Mouse (Mus musculus) neural tube, embryonic 13.5 days (tissue): ENCODE results near the gene Vstm5. TPM values are rescaled to one million over a fixed set of nuclear protein-coding genes. Genes with fewer than 3 reads are reported as not detected.

ENCODE experiments used
- ATAC-seq: fragments of 200-750 bp; cut with Nextera tagmentation; 2 replicates; pipeline ENCODE4 v1.8.0; 2017; ENCODE audit warnings: low read depth, mild to moderate bottlenecking, moderate TSS enrichment, moderate library complexity
- H3K27ac ChIP-seq: fragments of 300-500 bp; sonication (generic); replicated peaks from 2 replicates; pipeline ENCODE4 v1.5.1; 2015; ENCODE audit warnings: moderate library complexity, mild to moderate bottlenecking, inconsistent platforms
- H3K27me3 ChIP-seq: fragments of 300-500 bp; sonication (generic); 2 replicates; pipeline ENCODE4 v1.6.1; 2015; ENCODE audit warnings: mild to moderate bottlenecking, inconsistent platforms
- H3K36me3 ChIP-seq: fragments of 300-500 bp; sonication (generic); 2 replicates; pipeline ENCODE4 v1.6.1; 2015; ENCODE audit warnings: mild to moderate bottlenecking, inconsistent platforms
- H3K4me1 ChIP-seq: fragments of 300-500 bp; sonication (generic); replicated peaks from 2 replicates; pipeline ENCODE4 v1.6.1; 2015; ENCODE audit warnings: inconsistent platforms
- H3K4me2 ChIP-seq: fragments of 300-500 bp; sonication (generic); 2 replicates; pipeline ENCODE4 v1.6.1; 2015; ENCODE audit warnings: inconsistent platforms, mild to moderate bottlenecking, moderate library complexity
- H3K4me3 ChIP-seq: fragments of 300-500 bp; sonication (generic); 2 replicates; pipeline ENCODE4 v1.5.1; 2015; ENCODE audit warnings: mild to moderate bottlenecking, inconsistent platforms
- H3K9ac ChIP-seq: fragments of 300-500 bp; sonication (generic); 2 replicates; pipeline ENCODE4 v1.6.1; 2015; ENCODE audit warnings: moderate library complexity, mild to moderate bottlenecking, inconsistent platforms
- H3K9me3 ChIP-seq: fragments of 300-500 bp; sonication (generic); 2 replicates; pipeline ENCODE4 v1.6.1; 2016; ENCODE audit warnings: inconsistent platforms
- WGBS: fragments of 180-500 bp; shearing (Covaris S2); methylation state at CpG from one replicate; pipeline ENCODE4 v1.1.7; 2015; 5-methylcytosine and 5-hydroxymethylcytosine counted together
- polyA plus RNA-seq: library from polyadenylated mRNA; unstranded; fragments of >200 nt; fragmentation: Nextera tagmentation; extraction: Ambion mirVana; gene quantifications from 2 replicates; pipeline ENCODE4 v1.2.1, GENCODE M21; 2015

The Vstm5 gene
- polyA plus RNA-seq, 1 experiment from 2014 or later = 19.7 TPM

GRCm38 (mm10) chr9:15238297-15238990 lies 401 bp upstream of the Vstm5 start:
- 0 out of 2 replicates have a peak, but pooled peaks cover 8% of the 10 kb centered on the region for H3K27me3 ChIP-seq
- peak; percentile 54 for ATAC-seq
- 75% methylated on average over 16 of the region's 16 CpGs for whole genome bisulfite sequencing
- peaks cover 23% of the 10 kb centered on the region for H3K4me1 ChIP-seq
- H3K36me3 ChIP-seq = no peaks in the 10 kb centered on the region
- H3K27ac ChIP-seq = peak overlapping the region; percentile 78; the same call in 1 of the 2 replicates
- H3K9ac ChIP-seq = peak overlapping the region; percentile 74
- H3K4me2 ChIP-seq = peak overlapping the region; percentile 71
- peak overlapping the region; percentile 49 for H3K4me3 ChIP-seq
- no peaks in the 10 kb centered on the region for H3K9me3 ChIP-seq

GRCm38 (mm10) chr9:15240006-15240405 lies 1.2 kb downstream of the Vstm5 start:
- ATAC-seq = no peak
- no peak overlapping the region for H3K9ac ChIP-seq
- no peaks in the 10 kb centered on the region for H3K9me3 ChIP-seq
- H3K27me3 ChIP-seq = 0 out of 2 replicates have a peak, but pooled peaks cover 8% of the 10 kb centered on the region
- H3K4me3 ChIP-seq = peak overlapping the region; percentile 49; the same call in 1 of the 2 replicates
- peaks cover 23% of the 10 kb centered on the region for H3K4me1 ChIP-seq
- H3K36me3 ChIP-seq = no peaks in the 10 kb centered on the region
- peak overlapping the region; percentile 71 for H3K4me2 ChIP-seq
- no peak overlapping the region for H3K27ac ChIP-seq
- WGBS = 91% methylated on average over 6 of the region's 6 CpGs

DNA sequence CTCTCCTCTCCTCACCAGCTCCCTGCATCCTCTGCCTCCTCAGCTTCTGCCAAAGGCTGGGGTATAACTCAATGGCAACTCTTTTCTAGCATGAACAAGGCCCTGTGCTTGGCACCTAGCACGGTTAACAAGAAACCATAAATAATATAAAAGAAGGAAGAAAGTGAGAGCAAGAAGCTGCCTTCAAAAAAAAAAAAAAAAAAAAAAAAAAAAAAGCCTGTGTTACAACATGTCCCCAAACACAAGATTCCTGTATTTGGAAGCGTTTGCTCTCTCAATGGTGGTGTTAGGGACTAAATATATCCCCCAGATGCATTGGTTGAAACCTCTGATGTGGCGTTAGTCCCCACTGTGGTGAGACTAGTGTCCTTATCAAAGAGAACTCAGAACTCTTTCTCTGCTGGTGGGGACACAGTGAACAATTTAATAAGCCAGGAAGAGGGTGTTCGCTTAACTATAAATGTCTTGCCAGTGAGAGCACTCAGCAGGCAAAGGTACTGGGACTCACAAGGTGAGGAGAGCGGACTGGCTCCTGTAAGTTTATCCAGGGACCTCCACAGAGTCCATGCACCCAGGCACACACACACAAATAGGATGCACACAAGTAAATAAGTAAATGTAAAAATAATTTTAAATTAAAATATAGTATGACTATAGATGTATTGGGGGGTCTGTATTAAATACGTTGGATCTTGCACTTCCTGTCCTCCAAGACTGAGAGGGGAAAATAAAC lies 2.2 kb downstream of the Vstm5 start:
- H3K27me3 ChIP-seq = 0 out of 2 replicates have a peak, but pooled peaks cover 8% of the 10 kb centered on the region
- 70% methylated on average over 6 of the region's 6 CpGs for WGBS
- no peaks in the 10 kb centered on the region for H3K9me3 ChIP-seq
- peaks cover 23% of the 10 kb centered on the region for H3K4me1 ChIP-seq
- no peak overlapping the region for H3K4me3 ChIP-seq
- H3K27ac ChIP-seq = no peak overlapping the region
- ATAC-seq = no peak
- no peaks in the 10 kb centered on the region for H3K36me3 ChIP-seq
- no peak overlapping the region for H3K9ac ChIP-seq
- H3K4me2 ChIP-seq = no peak overlapping the region

- Histone ChIP-seq H3K36me3 (no peaks in the 10 kb centered on the region), H3K9me3 (no peaks in the 10 kb centered on the region)
- WGBS = 53% methylated on average over 9 of the region's 9 CpGs
These were observed 2.7 kb downstream of the Vstm5 start for GRCm38 (mm10) chr9:15241596-15241939.

DNA sequence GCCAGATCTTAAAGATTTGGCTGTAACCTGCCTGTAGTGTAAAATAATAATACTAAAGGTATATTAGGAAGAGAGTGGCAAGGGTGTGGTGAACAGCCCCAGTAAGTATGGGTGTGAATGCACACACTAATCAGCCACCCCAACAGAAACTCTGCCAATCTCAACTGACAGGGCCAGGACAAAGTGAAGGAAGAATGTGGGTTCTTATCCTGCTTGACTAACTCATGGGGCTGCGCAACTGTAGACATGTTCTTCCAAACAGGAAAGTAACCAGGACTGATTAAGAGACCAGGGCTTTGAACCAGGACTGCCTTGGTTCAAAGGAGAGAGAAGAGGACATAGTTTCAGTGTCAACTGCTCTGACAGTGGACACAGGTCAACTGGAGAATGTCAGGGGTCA lies 3.3 kb downstream of the Vstm5 start:
- ATAC-seq = no peak
- no peak overlapping the region for H3K27ac ChIP-seq

More at GRCm38 (mm10) chr9:15241596-15241939, 2.7 kb downstream of the Vstm5 start:
- Histone ChIP-seq H3K9ac (no peak overlapping the region), H3K27ac (no peak overlapping the region), H3K27me3 (0 out of 2 replicates have a peak, but pooled peaks cover 8% of the 10 kb centered on the region), H3K4me1 (peaks cover 23% of the 10 kb centered on the region), H3K4me2 (no peak overlapping the region), H3K4me3 (no peak overlapping the region)
- no peak for ATAC-seq

DNA sequence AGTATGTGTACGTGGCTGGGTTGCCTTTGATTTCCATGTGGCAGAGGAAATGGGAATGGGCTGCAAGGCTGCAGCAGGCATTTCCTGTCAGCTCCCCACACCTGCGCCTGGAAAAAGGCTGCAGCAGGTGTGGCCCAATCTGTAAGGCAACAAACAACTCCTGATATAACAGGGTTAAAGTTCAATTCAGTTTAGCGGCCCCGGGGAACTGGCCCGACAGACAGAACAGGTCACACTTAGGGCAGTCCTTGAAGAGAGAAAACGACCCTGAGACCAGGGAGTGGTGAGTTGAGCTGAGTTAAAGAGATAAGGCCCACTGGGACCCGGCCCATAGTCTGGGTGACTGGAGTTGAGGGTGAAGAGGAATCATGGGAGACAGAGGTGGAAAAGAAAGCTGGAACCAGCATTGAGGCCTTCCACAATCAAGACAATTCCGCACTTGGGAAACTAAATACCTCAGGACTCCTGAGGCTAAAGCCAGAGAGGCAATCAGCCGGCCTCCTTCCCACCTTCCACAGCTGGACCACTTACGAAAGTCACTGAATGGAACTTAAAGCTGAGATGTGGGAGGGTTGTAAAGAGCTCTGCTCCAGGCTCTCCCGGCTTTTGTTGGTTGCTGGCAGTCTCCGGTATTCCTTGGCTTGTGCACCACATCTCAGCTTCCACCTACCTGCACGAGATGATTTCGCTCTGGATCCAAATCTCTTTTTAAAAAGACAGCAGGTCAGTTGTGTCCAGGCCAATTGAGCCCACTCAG lies 6.7 kb downstream of the Vstm5 start:
- 61% methylated on average over 14 of the region's 14 CpGs for WGBS
- H3K4me3 ChIP-seq = no peak overlapping the region

More for the DNA sequence above, 3.3 kb downstream of the Vstm5 start:
- WGBS = 100% methylated on average over 1 of the region's 1 CpGs
- H3K9me3 ChIP-seq = no peaks in the 10 kb centered on the region
- no peaks in the 10 kb centered on the region for H3K36me3 ChIP-seq
- H3K4me2 ChIP-seq = no peak overlapping the region
- 0 out of 2 replicates have a peak, but pooled peaks cover 8% of the 10 kb centered on the region for H3K27me3 ChIP-seq
- H3K4me3 ChIP-seq = no peak overlapping the region
- no peak overlapping the region for H3K9ac ChIP-seq
- peaks cover 23% of the 10 kb centered on the region for H3K4me1 ChIP-seq

GRCm38 (mm10) chr9:15250376-15250775 lies 11.5 kb downstream of the Vstm5 start:
- ATAC-seq = no peak
- H3K4me1 ChIP-seq = no peaks in the 10 kb centered on the region
- 72% methylated on average over 7 of the region's 7 CpGs for WGBS
- no peaks in the 10 kb centered on the region for H3K36me3 ChIP-seq
- no peak overlapping the region for H3K4me3 ChIP-seq
- no peak overlapping the region for H3K27ac ChIP-seq
- H3K27me3 ChIP-seq = no peaks in the 10 kb centered on the region
- H3K9me3 ChIP-seq = no peaks in the 10 kb centered on the region
- no peak overlapping the region for H3K9ac ChIP-seq
- no peak overlapping the region for H3K4me2 ChIP-seq

More for the DNA sequence above, 6.7 kb downstream of the Vstm5 start:
- H3K4me1 ChIP-seq = no peaks in the 10 kb centered on the region
- H3K27ac ChIP-seq = no peak overlapping the region
- H3K9me3 ChIP-seq = no peaks in the 10 kb centered on the region
- H3K9ac ChIP-seq = no peak overlapping the region
- no peak for ATAC-seq
- H3K4me2 ChIP-seq = no peak overlapping the region
- H3K27me3 ChIP-seq = no peaks in the 10 kb centered on the region
- H3K36me3 ChIP-seq = no peaks in the 10 kb centered on the region

GRCm38 (mm10) chr9:15252196-15252595 lies 13.4 kb downstream of the Vstm5 start:
- no peaks in the 10 kb centered on the region for H3K4me1 ChIP-seq
- ATAC-seq = no peak
- H3K36me3 ChIP-seq = no peaks in the 10 kb centered on the region
- H3K27me3 ChIP-seq = no peaks in the 10 kb centered on the region
- H3K9ac ChIP-seq = no peak overlapping the region
- H3K4me3 ChIP-seq = no peak overlapping the region
- H3K9me3 ChIP-seq = no peaks in the 10 kb centered on the region
- no peak overlapping the region for H3K27ac ChIP-seq
- no peak overlapping the region for H3K4me2 ChIP-seq
- WGBS = 79% methylated on average over 7 of the region's 7 CpGs

GRCm38 (mm10) chr9:15254501-15254900 lies 15.7 kb downstream of the Vstm5 start:
- ATAC-seq = no peak
- WGBS = 92% methylated on average over 7 of the region's 7 CpGs
- no peak overlapping the region for H3K4me2 ChIP-seq
- H3K27ac ChIP-seq = no peak overlapping the region
- no peaks in the 10 kb centered on the region for H3K9me3 ChIP-seq
- no peaks in the 10 kb centered on the region for H3K4me1 ChIP-seq
- H3K27me3 ChIP-seq = no peaks in the 10 kb centered on the region
- no peak overlapping the region for H3K9ac ChIP-seq
- H3K4me3 ChIP-seq = no peak overlapping the region
- peaks cover 5% of the 10 kb centered on the region; the same call in 1 of the 2 replicates for H3K36me3 ChIP-seq

GRCm38 (mm10) chr9:15256214-15256613 lies 17.4 kb downstream of the Vstm5 start:
- Histone ChIP-seq H3K4me3 (no peak overlapping the region), H3K9me3 (no peaks in the 10 kb centered on the region), H3K4me2 (no peak overlapping the region), H3K9ac (no peak overlapping the region), H3K27ac (no peak overlapping the region), H3K4me1 (no peaks in the 10 kb centered on the region), H3K27me3 (no peaks in the 10 kb centered on the region), H3K36me3 (peaks cover 16% of the 10 kb centered on the region)
- ATAC-seq = no peak
- 86% methylated on average over 3 of the region's 3 CpGs for WGBS

DNA sequence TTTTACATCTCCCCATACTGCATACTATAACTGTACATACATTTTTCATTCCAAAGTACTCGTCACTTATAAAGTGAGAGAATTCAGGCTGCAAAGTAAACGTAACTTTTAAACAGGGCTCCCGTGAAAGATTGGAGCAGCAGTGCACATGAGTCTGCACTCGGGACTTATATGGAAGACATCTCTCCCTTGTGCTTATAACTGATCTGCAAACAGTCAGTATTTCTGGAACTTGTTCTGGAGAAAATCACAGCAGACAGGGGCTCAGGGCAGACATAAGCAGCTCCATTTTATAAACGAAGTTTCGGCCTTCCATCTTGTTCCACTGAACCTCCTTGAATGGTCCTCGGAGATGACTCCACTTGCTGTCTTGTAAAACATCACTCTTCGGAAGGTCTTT lies 23.1 kb downstream of the Vstm5 start:
- ATAC-seq = no peak
- peaks cover 72% of the 10 kb centered on the region for H3K36me3 ChIP-seq
- no peak overlapping the region for H3K4me2 ChIP-seq
- H3K27me3 ChIP-seq = no peaks in the 10 kb centered on the region
- H3K9ac ChIP-seq = no peak overlapping the region
- H3K27ac ChIP-seq = no peak overlapping the region
- no peaks in the 10 kb centered on the region for H3K4me1 ChIP-seq
- WGBS = 93% methylated on average over 8 of the region's 8 CpGs
- H3K4me3 ChIP-seq = no peak overlapping the region
- no peaks in the 10 kb centered on the region for H3K9me3 ChIP-seq

GRCm38 (mm10) chr9:15263487-15263886 lies 24.6 kb downstream of the Vstm5 start:
- 95% methylated on average over 10 of the region's 10 CpGs for WGBS
- no peak overlapping the region for H3K9ac ChIP-seq
- peaks cover 84% of the 10 kb centered on the region for H3K36me3 ChIP-seq
- H3K27ac ChIP-seq = no peak overlapping the region
- ATAC-seq = no peak
- H3K27me3 ChIP-seq = no peaks in the 10 kb centered on the region
- H3K4me3 ChIP-seq = no peak overlapping the region
- no peak overlapping the region for H3K4me2 ChIP-seq
- H3K9me3 ChIP-seq = no peaks in the 10 kb centered on the region
- H3K4me1 ChIP-seq = no peaks in the 10 kb centered on the region
